Mouse (Mus musculus): Measurements from ENCODE around the gene Cgn. TPM values are rescaled to one million over a fixed set of nuclear protein-coding genes. Genes with fewer than 3 reads are reported as not detected.

Cgn gene
- polyA plus RNA-seq, 2 experiments: 4.6 to 8.0 TPM

GRCm38 (mm10) chr3:94793672-94794071, 7.4 kb upstream of the Cgn start:
- no peak overlapping the region for H3K4me2 ChIP-seq (replicated peaks; ENCODE audit: low read depth, low read length, severe bottlenecking)
- H3K27ac ChIP-seq (replicated peaks; ENCODE audit: low read depth, low read length): no peak overlapping the region
- no peak for DNase-seq (ENCODE audit: low spot score)
- ATAC-seq (ENCODE audit: low FRiP score, low read depth): no peak
- 77% methylated on average over 2 of the region's 2 CpGs for WGBS
- no peak overlapping the region for H3K9ac ChIP-seq (ENCODE audit: low read depth, low read length, severe bottlenecking)
- no peaks in the 10 kb centered on the region for H3K36me3 ChIP-seq (ENCODE audit: control insufficient read depth, insufficient read depth, low read length)
- H3K4me1 ChIP-seq (ENCODE audit: control insufficient read depth, insufficient read depth, low read length): no peaks in the 10 kb centered on the region
- TF ChIP-seq POLR2A (IDR thresholded peaks at IDR 0.05; ENCODE audit: borderline replicate concordance, extremely low read depth, insufficient read depth, insufficient read length): no peak
- no peak overlapping the region for H3K4me3 ChIP-seq (replicated peaks; ENCODE audit: low read length)
- no peaks in the 10 kb centered on the region for H3K9me3 ChIP-seq (ENCODE audit: control insufficient read depth, low read length)
- no peaks in the 10 kb centered on the region for H3K27me3 ChIP-seq (ENCODE audit: control insufficient read depth, insufficient read depth, low read length)

GRCm38 (mm10) chr3:94792258-94792657, 6.0 kb upstream of the Cgn start:
- TF ChIP-seq POLR2A (IDR thresholded peaks at IDR 0.05; ENCODE audit: borderline replicate concordance, extremely low read depth, insufficient read depth, insufficient read length): no peak
- DNase-seq (ENCODE audit: low spot score) (no peak), ATAC-seq (ENCODE audit: low FRiP score, low read depth) (no peak)

GRCm38 (mm10) chr3:94789516-94789915, 3.2 kb upstream of the Cgn start:
- no peaks in the 10 kb centered on the region for H3K27me3 ChIP-seq (ENCODE audit: control insufficient read depth, insufficient read depth, low read length)
- 82% methylated on average over 2 of the region's 2 CpGs for WGBS

More at GRCm38 (mm10) chr3:94792258-94792657, 6.0 kb upstream of the Cgn start:
- H3K4me2 ChIP-seq (replicated peaks; ENCODE audit: low read depth, low read length, severe bottlenecking): no peak overlapping the region
- WGBS: 84% methylated on average over 2 of the region's 2 CpGs
- H3K9ac ChIP-seq (ENCODE audit: low read depth, low read length, severe bottlenecking): no peak overlapping the region
- H3K36me3 ChIP-seq (ENCODE audit: control insufficient read depth, insufficient read depth, low read length): no peaks in the 10 kb centered on the region
- H3K4me3 ChIP-seq (replicated peaks; ENCODE audit: low read length): no peak overlapping the region
- no peak overlapping the region for H3K27ac ChIP-seq (replicated peaks; ENCODE audit: low read depth, low read length)
- no peaks in the 10 kb centered on the region for H3K27me3 ChIP-seq (ENCODE audit: control insufficient read depth, insufficient read depth, low read length)
- H3K4me1 ChIP-seq (ENCODE audit: control insufficient read depth, insufficient read depth, low read length): 0 out of 2 replicates have a peak, but pooled peaks cover 3% of the 10 kb centered on the region
- H3K9me3 ChIP-seq (ENCODE audit: control insufficient read depth, low read length): no peaks in the 10 kb centered on the region

GRCm38 (mm10) chr3:94789071-94789470, 2.8 kb upstream of the Cgn start:
- 92% methylated on average over 1 of the region's 1 CpGs for WGBS
- no peak overlapping the region for H3K4me2 ChIP-seq (replicated peaks; ENCODE audit: low read depth, low read length, severe bottlenecking)
- DNase-seq (ENCODE audit: low spot score): no peak
- H3K36me3 ChIP-seq (ENCODE audit: control insufficient read depth, insufficient read depth, low read length): no peaks in the 10 kb centered on the region
- no peaks in the 10 kb centered on the region for H3K27me3 ChIP-seq (ENCODE audit: control insufficient read depth, insufficient read depth, low read length)
- H3K4me1 ChIP-seq (ENCODE audit: control insufficient read depth, insufficient read depth, low read length): peaks cover 12% of the 10 kb centered on the region; the same call in 1 of the 2 replicates
- no peaks in the 10 kb centered on the region for H3K9me3 ChIP-seq (ENCODE audit: control insufficient read depth, low read length)
- ATAC-seq (ENCODE audit: low FRiP score, low read depth): no peak
- H3K9ac ChIP-seq (ENCODE audit: low read depth, low read length, severe bottlenecking): no peak overlapping the region
- H3K27ac ChIP-seq (replicated peaks; ENCODE audit: low read depth, low read length): no peak overlapping the region
- TF ChIP-seq POLR2A (IDR thresholded peaks at IDR 0.05; ENCODE audit: borderline replicate concordance, extremely low read depth, insufficient read depth, insufficient read length): no peak
- no peak overlapping the region for H3K4me3 ChIP-seq (replicated peaks; ENCODE audit: low read length)

More at GRCm38 (mm10) chr3:94789516-94789915, 3.2 kb upstream of the Cgn start:
- Histone ChIP-seq H3K9me3 (ENCODE audit: control insufficient read depth, low read length) (no peaks in the 10 kb centered on the region), H3K36me3 (ENCODE audit: control insufficient read depth, insufficient read depth, low read length) (no peaks in the 10 kb centered on the region), H3K4me3 (replicated peaks; ENCODE audit: low read length) (no peak overlapping the region), H3K27ac (replicated peaks; ENCODE audit: low read depth, low read length) (no peak overlapping the region), H3K4me2 (replicated peaks; ENCODE audit: low read depth, low read length, severe bottlenecking) (no peak overlapping the region), H3K4me1 (ENCODE audit: control insufficient read depth, insufficient read depth, low read length) (peaks cover 12% of the 10 kb centered on the region; the same call in 1 of the 2 replicates), H3K9ac (ENCODE audit: low read depth, low read length, severe bottlenecking) (no peak overlapping the region)
- ATAC-seq (ENCODE audit: low FRiP score, low read depth): no peak
- no peak for DNase-seq (ENCODE audit: low spot score)
- TF ChIP-seq POLR2A (IDR thresholded peaks at IDR 0.05; ENCODE audit: borderline replicate concordance, extremely low read depth, insufficient read depth, insufficient read length): no peak

GRCm38 (mm10) chr3:94787122-94787780, 959 bp upstream of the Cgn start:
- no peaks in the 10 kb centered on the region for H3K9me3 ChIP-seq (ENCODE audit: control insufficient read depth, low read length)
- no peak overlapping the region for H3K27ac ChIP-seq (replicated peaks; ENCODE audit: low read depth, low read length)
- TF ChIP-seq POLR2A (IDR thresholded peaks at IDR 0.05; ENCODE audit: borderline replicate concordance, extremely low read depth, insufficient read depth, insufficient read length): no peak
- peaks cover 12% of the 10 kb centered on the region; the same call in 1 of the 2 replicates for H3K4me1 ChIP-seq (ENCODE audit: control insufficient read depth, insufficient read depth, low read length)
- H3K4me2 ChIP-seq (replicated peaks; ENCODE audit: low read depth, low read length, severe bottlenecking): peak overlapping the region; percentile 82
- peak overlapping the region; percentile 53 for H3K4me3 ChIP-seq (replicated peaks; ENCODE audit: low read length)
- DNase-seq (ENCODE audit: low spot score): no peak
- H3K36me3 ChIP-seq (ENCODE audit: control insufficient read depth, insufficient read depth, low read length): no peaks in the 10 kb centered on the region
- peak overlapping the region; percentile 67 for H3K9ac ChIP-seq (ENCODE audit: low read depth, low read length, severe bottlenecking)
- 7% methylated on average over 11 of the region's 11 CpGs for WGBS
- H3K27me3 ChIP-seq (ENCODE audit: control insufficient read depth, insufficient read depth, low read length): no peaks in the 10 kb centered on the region
- no peak for ATAC-seq (ENCODE audit: low FRiP score, low read depth)
